Mouse (Mus musculus): Measurements from ENCODE around the gene Abr. TPM values are rescaled to one million over a fixed set of nuclear protein-coding genes. Genes with fewer than 3 reads are reported as not detected.

Gene Abr
- polyA plus RNA-seq, 1 experiment from 2014 or later, result 42.7 TPM

- Histone ChIP-seq H3K36me3 (ENCODE audit: control insufficient read depth, insufficient read depth, low read length) (peaks cover 3% of the 10 kb centered on the region; the same call in 1 of the 2 replicates), H3K4me3 (ENCODE audit: low read depth, low read length) (no peak overlapping the region), H3K27me3 (ENCODE audit: control insufficient read depth, insufficient read depth, low read length) (no peaks in the 10 kb centered on the region), H3K9me3 (ENCODE audit: control insufficient read depth, low read depth, low read length) (no peaks in the 10 kb centered on the region), H3K27ac (ENCODE audit: low read length) (no peak overlapping the region), H3K4me1 (ENCODE audit: control insufficient read depth, insufficient read depth, low read length) (peaks cover 3% of the 10 kb centered on the region; the same call in 1 of the 2 replicates), H3K9ac (replicated peaks; ENCODE audit: low read depth, low read length) (no peak overlapping the region), H3K4me2 (replicated peaks; ENCODE audit: low read depth, low read length) (no peak overlapping the region)
- ATAC-seq (ENCODE audit: insufficient number of reproducible peaks, insufficient read depth, low FRiP score, low read depth), result no peak
- WGBS, result 78% methylated on average over 13 of the region's 13 CpGs
These were observed 112.1 kb downstream of the Abr start for GRCm38 (mm10) chr11:76509751-76510723.

DNA sequence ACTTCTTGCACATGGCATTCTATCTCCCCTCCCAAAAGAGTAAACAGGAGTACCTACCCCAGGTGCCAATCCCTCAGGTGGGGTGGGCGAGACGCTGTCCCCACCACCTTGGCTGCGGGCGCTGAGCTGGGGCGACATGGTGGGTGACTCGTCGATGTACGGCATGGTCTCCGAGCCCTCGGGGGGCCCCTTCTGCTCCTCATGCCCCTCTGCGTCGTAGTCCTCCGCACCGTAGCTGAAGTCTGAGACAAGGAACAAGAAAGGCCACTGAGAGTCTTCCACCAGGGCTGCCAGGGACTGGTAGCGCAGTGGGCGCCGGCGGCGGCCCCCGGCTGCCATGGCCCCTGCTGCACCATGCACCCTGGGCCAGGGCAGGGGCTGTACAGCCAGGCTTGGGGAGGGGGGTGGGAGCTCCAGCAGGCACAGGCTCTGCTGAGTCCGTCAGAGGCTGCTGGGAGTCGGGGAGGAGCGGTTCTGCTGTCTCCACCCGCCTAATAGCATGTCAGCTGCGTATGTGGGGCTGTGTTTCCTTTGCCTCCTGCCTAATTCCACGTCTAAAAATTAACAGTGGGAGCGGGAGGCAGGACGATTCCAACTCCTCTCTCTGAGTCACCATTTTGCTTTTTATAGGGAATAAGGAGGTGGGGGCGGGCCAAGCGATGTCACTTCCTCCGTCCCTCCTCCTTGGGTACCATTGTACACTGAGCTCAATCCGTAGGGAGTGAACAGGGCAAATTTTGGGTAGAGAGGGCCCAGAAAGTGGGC, 113.1 kb downstream of the Abr start:
- Histone ChIP-seq H3K27ac (ENCODE audit: low read length) (no peak overlapping the region), H3K4me1 (ENCODE audit: control insufficient read depth, insufficient read depth, low read length) (peaks cover 3% of the 10 kb centered on the region; the same call in 1 of the 2 replicates), H3K4me2 (replicated peaks; ENCODE audit: low read depth, low read length) (no peak overlapping the region), H3K9ac (replicated peaks; ENCODE audit: low read depth, low read length) (no peak overlapping the region), H3K36me3 (ENCODE audit: control insufficient read depth, insufficient read depth, low read length) (peaks cover 3% of the 10 kb centered on the region; the same call in 1 of the 2 replicates), H3K27me3 (ENCODE audit: control insufficient read depth, insufficient read depth, low read length) (no peaks in the 10 kb centered on the region), H3K4me3 (ENCODE audit: low read depth, low read length) (no peak overlapping the region), H3K9me3 (ENCODE audit: control insufficient read depth, low read depth, low read length) (no peaks in the 10 kb centered on the region)
- ATAC-seq (ENCODE audit: insufficient number of reproducible peaks, insufficient read depth, low FRiP score, low read depth), result no peak
- 90% methylated on average over 32 of the region's 32 CpGs for whole genome bisulfite sequencing

DNA sequence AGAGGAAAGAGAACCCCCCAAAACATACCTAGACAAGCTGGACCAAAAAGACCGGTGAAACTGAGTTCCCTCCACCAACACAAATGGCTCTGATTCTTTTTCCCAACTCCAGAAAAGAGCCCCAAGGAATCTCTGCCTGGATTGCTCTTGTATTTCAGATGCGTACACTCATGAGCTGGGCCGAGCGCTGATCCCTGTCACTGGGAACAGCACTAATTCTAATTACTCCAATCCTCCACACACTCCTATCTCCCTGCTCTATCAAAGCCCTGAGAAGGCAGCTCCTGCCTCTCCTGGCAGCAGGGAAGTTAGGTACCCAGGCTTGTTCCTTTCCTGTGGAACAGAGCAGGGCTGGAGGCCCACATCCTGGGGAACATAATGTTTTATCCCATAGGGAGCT, 114.0 kb downstream of the Abr start:
- no peak for ATAC-seq (ENCODE audit: insufficient number of reproducible peaks, insufficient read depth, low FRiP score, low read depth)
- peaks cover 3% of the 10 kb centered on the region; the same call in 1 of the 2 replicates for H3K4me1 ChIP-seq (ENCODE audit: control insufficient read depth, insufficient read depth, low read length)
- H3K9me3 ChIP-seq (ENCODE audit: control insufficient read depth, low read depth, low read length), result no peaks in the 10 kb centered on the region
- no peak overlapping the region for H3K4me3 ChIP-seq (ENCODE audit: low read depth, low read length)
- H3K27me3 ChIP-seq (ENCODE audit: control insufficient read depth, insufficient read depth, low read length), result no peaks in the 10 kb centered on the region
- H3K36me3 ChIP-seq (ENCODE audit: control insufficient read depth, insufficient read depth, low read length), result peaks cover 3% of the 10 kb centered on the region; the same call in 1 of the 2 replicates
- no peak overlapping the region for H3K4me2 ChIP-seq (replicated peaks; ENCODE audit: low read depth, low read length)
- 91% methylated on average over 4 of the region's 4 CpGs for WGBS
- no peak overlapping the region for H3K9ac ChIP-seq (replicated peaks; ENCODE audit: low read depth, low read length)
- H3K27ac ChIP-seq (ENCODE audit: low read length), result no peak overlapping the region

DNA sequence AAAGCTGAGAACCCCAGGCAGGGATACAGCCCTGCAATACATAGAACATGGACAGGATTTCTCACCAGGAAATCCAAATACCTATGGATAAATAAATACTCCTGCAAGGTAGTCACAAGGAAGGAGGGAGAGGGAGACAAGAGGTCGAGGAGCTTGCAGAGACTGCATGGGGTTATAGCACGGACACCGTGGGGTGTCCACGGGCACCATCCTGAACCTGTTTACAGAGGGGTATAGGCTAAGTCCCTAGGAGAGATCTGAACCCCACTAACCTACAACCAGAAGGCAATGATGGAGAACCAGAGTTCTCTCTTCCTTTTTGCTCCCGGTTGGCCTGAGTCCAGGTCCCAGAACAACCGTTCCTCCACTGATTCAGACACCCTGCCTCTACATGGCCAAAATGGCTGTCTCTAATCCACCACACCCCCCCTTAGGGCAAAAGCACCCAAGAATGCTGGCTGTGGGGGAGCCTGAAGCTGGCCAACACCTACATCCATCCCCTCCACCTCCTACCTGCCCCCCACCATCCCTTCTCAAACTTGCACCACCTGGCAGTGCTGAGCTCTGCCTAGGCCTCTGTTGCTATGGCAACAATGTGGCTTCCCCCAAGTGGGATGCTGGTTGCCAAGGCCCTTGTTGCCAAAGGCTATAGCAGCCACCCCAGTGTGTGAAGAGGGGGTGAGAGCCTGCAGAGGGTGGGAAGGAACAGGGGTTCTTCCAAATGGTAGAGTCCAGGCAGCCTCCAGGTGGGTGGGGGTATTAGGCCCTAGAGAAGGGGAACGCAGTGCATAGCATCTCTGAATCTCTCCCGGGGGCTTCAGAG, 114.6 kb downstream of the Abr start:
- 79% methylated on average over 8 of the region's 8 CpGs for WGBS
- H3K36me3 ChIP-seq (ENCODE audit: control insufficient read depth, insufficient read depth, low read length), result peaks cover 3% of the 10 kb centered on the region; the same call in 1 of the 2 replicates
- H3K4me1 ChIP-seq (ENCODE audit: control insufficient read depth, insufficient read depth, low read length), result peaks cover 3% of the 10 kb centered on the region; the same call in 1 of the 2 replicates
- no peak for ATAC-seq (ENCODE audit: insufficient number of reproducible peaks, insufficient read depth, low FRiP score, low read depth)
- H3K9me3 ChIP-seq (ENCODE audit: control insufficient read depth, low read depth, low read length), result no peaks in the 10 kb centered on the region
- H3K4me3 ChIP-seq (ENCODE audit: low read depth, low read length), result no peak overlapping the region
- no peak overlapping the region for H3K4me2 ChIP-seq (replicated peaks; ENCODE audit: low read depth, low read length)
- H3K9ac ChIP-seq (replicated peaks; ENCODE audit: low read depth, low read length), result no peak overlapping the region
- H3K27me3 ChIP-seq (ENCODE audit: control insufficient read depth, insufficient read depth, low read length), result no peaks in the 10 kb centered on the region
- no peak overlapping the region for H3K27ac ChIP-seq (ENCODE audit: low read length)

GRCm38 (mm10) chr11:76506514-76507228, 115.4 kb downstream of the Abr start:
- 74% methylated on average over 5 of the region's 5 CpGs for WGBS
- Histone ChIP-seq H3K9me3 (ENCODE audit: control insufficient read depth, low read depth, low read length) (no peaks in the 10 kb centered on the region), H3K27ac (ENCODE audit: low read length) (no peak overlapping the region), H3K4me1 (ENCODE audit: control insufficient read depth, insufficient read depth, low read length) (peaks cover 3% of the 10 kb centered on the region; the same call in 1 of the 2 replicates), H3K4me3 (ENCODE audit: low read depth, low read length) (no peak overlapping the region), H3K36me3 (ENCODE audit: control insufficient read depth, insufficient read depth, low read length) (peaks cover 3% of the 10 kb centered on the region; the same call in 1 of the 2 replicates), H3K27me3 (ENCODE audit: control insufficient read depth, insufficient read depth, low read length) (no peaks in the 10 kb centered on the region), H3K9ac (replicated peaks; ENCODE audit: low read depth, low read length) (no peak overlapping the region), H3K4me2 (replicated peaks; ENCODE audit: low read depth, low read length) (no peak overlapping the region)
- ATAC-seq (ENCODE audit: insufficient number of reproducible peaks, insufficient read depth, low FRiP score, low read depth), result no peak

DNA sequence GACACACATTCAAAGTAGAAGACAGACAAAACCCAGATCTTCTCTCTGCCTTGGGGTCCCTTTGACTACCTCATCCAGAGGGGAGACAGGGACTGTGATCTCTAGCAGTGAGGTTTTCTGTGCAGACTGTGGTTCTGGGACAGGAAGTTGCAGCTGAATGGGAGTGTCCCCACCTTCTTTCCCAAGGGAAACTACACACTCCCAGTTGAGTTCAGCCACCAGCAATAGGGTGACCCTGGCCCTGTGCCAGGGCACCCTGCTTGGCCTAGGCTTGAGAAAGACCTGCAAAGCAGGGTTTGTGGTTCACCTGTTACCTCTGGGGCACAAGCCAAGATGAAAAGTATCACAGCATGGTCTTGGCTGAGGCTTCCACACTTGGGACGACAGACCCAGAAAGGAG, 117.0 kb downstream of the Abr start:
- Histone ChIP-seq H3K9ac (replicated peaks; ENCODE audit: low read depth, low read length) (no peak overlapping the region), H3K27ac (ENCODE audit: low read length) (no peak overlapping the region), H3K36me3 (ENCODE audit: control insufficient read depth, insufficient read depth, low read length) (peaks cover 3% of the 10 kb centered on the region; the same call in 1 of the 2 replicates), H3K4me2 (replicated peaks; ENCODE audit: low read depth, low read length) (no peak overlapping the region), H3K4me1 (ENCODE audit: control insufficient read depth, insufficient read depth, low read length) (no peaks in the 10 kb centered on the region; the same call in 1 of the 2 replicates), H3K9me3 (ENCODE audit: control insufficient read depth, low read depth, low read length) (no peaks in the 10 kb centered on the region), H3K27me3 (ENCODE audit: control insufficient read depth, insufficient read depth, low read length) (no peaks in the 10 kb centered on the region), H3K4me3 (ENCODE audit: low read depth, low read length) (no peak overlapping the region)
- no peak for ATAC-seq (ENCODE audit: insufficient number of reproducible peaks, insufficient read depth, low FRiP score, low read depth)
- WGBS, result 90% methylated on average over 1 of the region's 1 CpGs

DNA sequence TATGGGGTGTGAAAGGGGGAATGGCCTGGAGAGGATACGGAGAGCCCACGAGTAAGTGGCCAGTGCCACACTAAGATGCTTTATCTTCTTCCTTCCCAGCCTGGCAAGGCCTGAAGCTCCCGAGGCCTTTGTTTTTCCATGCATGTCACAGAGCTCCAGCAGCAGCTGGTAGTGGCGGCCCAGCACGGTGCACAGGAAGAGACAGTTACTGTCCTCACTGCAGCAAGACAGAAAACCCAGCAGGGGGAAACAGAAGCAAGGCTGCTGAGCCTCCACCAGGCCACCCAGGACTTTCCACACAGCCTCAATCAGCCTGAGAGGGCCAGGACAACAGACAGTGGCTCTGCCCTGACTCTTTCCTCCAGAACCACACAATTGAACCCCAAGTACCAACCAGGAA, 118.1 kb downstream of the Abr start:
- Histone ChIP-seq H3K27ac (ENCODE audit: low read length) (no peak overlapping the region), H3K4me1 (ENCODE audit: control insufficient read depth, insufficient read depth, low read length) (no peaks in the 10 kb centered on the region; the same call in 1 of the 2 replicates), H3K27me3 (ENCODE audit: control insufficient read depth, insufficient read depth, low read length) (no peaks in the 10 kb centered on the region), H3K4me3 (ENCODE audit: low read depth, low read length) (no peak overlapping the region), H3K9ac (replicated peaks; ENCODE audit: low read depth, low read length) (no peak overlapping the region), H3K9me3 (ENCODE audit: control insufficient read depth, low read depth, low read length) (no peaks in the 10 kb centered on the region), H3K36me3 (ENCODE audit: control insufficient read depth, insufficient read depth, low read length) (peaks cover 3% of the 10 kb centered on the region; the same call in 1 of the 2 replicates), H3K4me2 (replicated peaks; ENCODE audit: low read depth, low read length) (no peak overlapping the region)
- no peak for ATAC-seq (ENCODE audit: insufficient number of reproducible peaks, insufficient read depth, low FRiP score, low read depth)
- 73% methylated on average over 5 of the region's 5 CpGs for WGBS

Data from stomach, embryonic 14.5 days (tissue).